Mouse (Mus musculus): Measurements from ENCODE around the gene Veph1. TPM values are rescaled to one million over a fixed set of nuclear protein-coding genes. Genes with fewer than 3 reads are reported as not detected.

Gene Veph1
- polyA plus RNA-seq, 1 experiment from 2014 or later, result 5.8 TPM

DNA sequence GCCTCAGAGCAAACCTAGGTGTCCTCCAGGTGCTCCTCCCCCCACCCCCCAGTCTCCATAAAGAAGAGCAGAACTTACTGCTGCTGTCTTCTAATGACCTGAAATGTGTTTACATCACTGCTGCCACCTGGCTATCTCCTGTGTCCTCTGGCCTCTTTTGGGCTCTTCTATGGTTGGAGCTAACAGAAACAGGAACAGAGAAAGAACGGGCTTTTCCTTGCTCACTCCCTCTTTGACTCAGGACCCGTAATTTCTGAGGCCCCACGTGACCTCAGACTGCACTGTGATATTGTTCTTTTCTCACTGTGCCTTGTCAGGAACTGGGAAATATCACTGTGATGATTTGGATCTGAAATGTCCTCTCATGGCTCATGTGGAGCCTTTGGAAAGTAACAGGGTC lies 271.2 kb downstream of the Veph1 start:
- WGBS, result 80% methylated on average over 3 of the region's 3 CpGs
- no peaks in the 10 kb centered on the region for H3K9me3 ChIP-seq (ENCODE audit: control insufficient read depth, low read length)
- no peak overlapping the region for H3K27ac ChIP-seq (ENCODE audit: low read depth, low read length)
- H3K4me3 ChIP-seq (ENCODE audit: low read depth, low read length), result no peak overlapping the region
- no peaks in the 10 kb centered on the region for H3K4me1 ChIP-seq (ENCODE audit: control insufficient read depth, insufficient read depth, low read length)
- H3K27me3 ChIP-seq (ENCODE audit: control insufficient read depth, insufficient read depth, low read length), result no peaks in the 10 kb centered on the region
- ATAC-seq (ENCODE audit: low read depth), result no peak
- no peaks in the 10 kb centered on the region for H3K36me3 ChIP-seq (ENCODE audit: control insufficient read depth, insufficient read depth, low read length)
- H3K9ac ChIP-seq (replicated peaks; ENCODE audit: low read depth, low read length), result no peak overlapping the region
- no peak overlapping the region for H3K4me2 ChIP-seq (ENCODE audit: low read depth, low read length)

DNA sequence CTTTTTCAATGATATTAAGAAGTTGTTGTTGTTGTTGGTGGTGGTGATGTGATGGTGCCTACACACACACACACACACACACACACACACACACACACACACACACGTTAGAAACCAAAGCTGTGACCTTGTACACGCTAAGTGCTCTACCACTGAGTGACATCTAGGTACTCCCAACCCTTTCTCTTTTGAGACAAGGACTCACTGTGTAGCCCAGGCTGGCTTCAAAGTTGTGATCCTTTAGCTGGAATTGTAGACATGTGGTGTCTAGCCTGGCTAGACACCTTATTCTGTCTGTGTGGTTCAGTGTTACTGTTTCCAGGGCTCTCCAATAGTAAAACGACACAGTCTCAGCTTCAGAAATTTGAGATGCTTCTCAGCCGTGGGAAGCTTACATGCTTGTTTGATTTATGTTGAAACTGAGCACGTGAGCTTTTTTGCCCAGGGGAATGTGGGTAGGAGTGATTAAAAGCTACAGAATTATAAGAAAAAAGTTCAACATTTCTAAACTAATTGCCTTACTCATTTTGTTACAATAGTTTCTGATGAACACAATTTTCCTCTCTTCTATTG lies 272.3 kb downstream of the Veph1 start:
- Histone ChIP-seq H3K4me2 (ENCODE audit: low read depth, low read length) (no peak overlapping the region), H3K4me1 (ENCODE audit: control insufficient read depth, insufficient read depth, low read length) (no peaks in the 10 kb centered on the region), H3K36me3 (ENCODE audit: control insufficient read depth, insufficient read depth, low read length) (no peaks in the 10 kb centered on the region), H3K27me3 (ENCODE audit: control insufficient read depth, insufficient read depth, low read length) (no peaks in the 10 kb centered on the region), H3K9me3 (ENCODE audit: control insufficient read depth, low read length) (no peaks in the 10 kb centered on the region), H3K9ac (replicated peaks; ENCODE audit: low read depth, low read length) (no peak overlapping the region), H3K27ac (ENCODE audit: low read depth, low read length) (no peak overlapping the region), H3K4me3 (ENCODE audit: low read depth, low read length) (no peak overlapping the region)
- WGBS, result 70% methylated on average over 5 of the region's 5 CpGs
- ATAC-seq (ENCODE audit: low read depth), result no peak

DNA sequence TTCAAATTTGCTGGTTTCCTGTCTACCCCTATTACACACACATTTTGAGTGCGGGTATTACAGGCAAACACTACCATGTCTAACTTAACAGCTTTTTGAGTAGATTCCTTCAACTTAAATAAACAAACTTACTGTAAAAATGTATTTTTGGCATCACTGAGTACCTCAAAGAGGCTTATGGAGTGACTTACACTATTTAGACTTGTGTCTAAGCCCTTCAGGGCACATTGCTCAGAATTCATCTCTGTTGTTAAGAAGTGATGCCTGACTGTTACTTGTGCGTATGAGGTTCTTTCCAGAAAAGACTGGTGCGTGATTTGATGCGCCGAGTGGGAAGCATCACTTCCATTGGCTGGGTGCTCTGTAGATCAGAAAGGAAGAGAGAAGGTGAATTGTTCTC lies 277.5 kb downstream of the Veph1 start:
- H3K9ac ChIP-seq (replicated peaks; ENCODE audit: low read depth, low read length), result no peak overlapping the region
- no peak overlapping the region for H3K4me2 ChIP-seq (ENCODE audit: low read depth, low read length)
- no peak for ATAC-seq (ENCODE audit: low read depth)
- H3K9me3 ChIP-seq (ENCODE audit: control insufficient read depth, low read length), result no peaks in the 10 kb centered on the region
- no peak overlapping the region for H3K4me3 ChIP-seq (ENCODE audit: low read depth, low read length)
- H3K36me3 ChIP-seq (ENCODE audit: control insufficient read depth, insufficient read depth, low read length), result no peaks in the 10 kb centered on the region
- no peaks in the 10 kb centered on the region for H3K4me1 ChIP-seq (ENCODE audit: control insufficient read depth, insufficient read depth, low read length)
- no peak overlapping the region for H3K27ac ChIP-seq (ENCODE audit: low read depth, low read length)
- H3K27me3 ChIP-seq (ENCODE audit: control insufficient read depth, insufficient read depth, low read length), result no peaks in the 10 kb centered on the region
- 98% methylated on average over 5 of the region's 5 CpGs for WGBS

DNA sequence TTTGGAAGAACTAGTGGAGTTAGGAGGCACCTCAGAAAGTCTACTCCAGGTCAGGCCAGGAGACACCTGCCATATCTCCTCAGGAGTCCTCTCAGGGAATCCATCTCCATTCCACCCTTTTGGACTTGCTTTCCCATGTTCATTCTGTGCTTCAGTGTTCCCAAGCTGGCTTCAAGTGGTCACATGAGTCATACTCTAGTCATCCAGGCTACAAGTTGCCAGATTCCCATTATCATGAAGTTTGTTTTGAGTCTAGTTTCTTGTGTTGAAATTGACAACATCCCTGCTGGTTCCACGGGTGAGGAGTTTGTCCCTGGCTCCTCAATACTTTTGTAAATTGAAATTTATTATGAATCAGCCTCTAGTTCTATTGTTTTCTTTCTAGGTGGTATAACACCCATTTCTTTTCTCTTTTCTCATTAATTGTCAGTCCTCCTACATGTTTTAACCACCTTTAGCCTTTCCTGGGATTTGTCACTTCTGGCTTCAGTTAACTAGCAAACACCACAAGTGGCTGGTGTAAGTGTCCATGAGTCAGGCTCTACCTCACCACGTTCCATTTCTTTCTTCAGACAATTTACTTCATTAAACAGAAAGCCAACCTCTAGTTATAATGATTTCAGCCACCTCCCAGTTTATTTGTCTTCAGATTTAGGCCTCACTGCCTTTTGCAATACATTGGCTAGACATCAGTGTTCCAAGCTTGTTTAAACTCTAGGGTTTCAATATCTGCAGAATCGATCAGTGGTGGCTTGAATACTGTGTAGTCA lies 288.8 kb downstream of the Veph1 start:
- Histone ChIP-seq H3K27ac (ENCODE audit: low read depth, low read length) (no peak overlapping the region), H3K9me3 (ENCODE audit: control insufficient read depth, low read length) (no peaks in the 10 kb centered on the region), H3K27me3 (ENCODE audit: control insufficient read depth, insufficient read depth, low read length) (no peaks in the 10 kb centered on the region), H3K36me3 (ENCODE audit: control insufficient read depth, insufficient read depth, low read length) (no peaks in the 10 kb centered on the region), H3K4me3 (ENCODE audit: low read depth, low read length) (no peak overlapping the region), H3K9ac (replicated peaks; ENCODE audit: low read depth, low read length) (no peak overlapping the region), H3K4me1 (ENCODE audit: control insufficient read depth, insufficient read depth, low read length) (no peaks in the 10 kb centered on the region), H3K4me2 (ENCODE audit: low read depth, low read length) (no peak overlapping the region)
- 82% methylated on average over 3 of the region's 3 CpGs for WGBS
- ATAC-seq (ENCODE audit: low read depth), result no peak

DNA sequence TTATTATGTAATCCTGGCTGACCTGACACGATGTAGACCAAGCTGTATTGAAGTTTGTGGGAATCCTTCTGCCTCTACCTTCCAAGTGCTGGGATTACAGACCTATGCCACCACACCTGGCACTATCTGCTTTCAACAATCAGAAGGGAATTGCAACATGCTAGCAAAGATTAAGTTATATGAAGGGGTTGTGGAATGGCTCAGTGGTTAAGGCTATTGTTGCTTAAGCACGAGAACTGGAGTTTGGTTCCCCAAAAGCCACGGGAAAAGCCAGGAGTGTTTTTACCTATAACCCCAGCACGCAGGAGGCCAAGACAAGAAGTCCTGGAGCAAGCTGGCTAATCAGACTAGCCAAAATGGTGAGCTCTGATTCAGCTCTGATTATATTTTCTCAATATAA lies 291.6 kb downstream of the Veph1 start:
- Histone ChIP-seq H3K27me3 (ENCODE audit: control insufficient read depth, insufficient read depth, low read length) (no peaks in the 10 kb centered on the region), H3K9ac (replicated peaks; ENCODE audit: low read depth, low read length) (no peak overlapping the region), H3K4me2 (ENCODE audit: low read depth, low read length) (no peak overlapping the region), H3K4me3 (ENCODE audit: low read depth, low read length) (no peak overlapping the region), H3K4me1 (ENCODE audit: control insufficient read depth, insufficient read depth, low read length) (no peaks in the 10 kb centered on the region), H3K27ac (ENCODE audit: low read depth, low read length) (no peak overlapping the region), H3K9me3 (ENCODE audit: control insufficient read depth, low read length) (no peaks in the 10 kb centered on the region), H3K36me3 (ENCODE audit: control insufficient read depth, insufficient read depth, low read length) (no peaks in the 10 kb centered on the region)
- WGBS, result 88% methylated on average over 4 of the region's 4 CpGs
- ATAC-seq (ENCODE audit: low read depth), result no peak

DNA sequence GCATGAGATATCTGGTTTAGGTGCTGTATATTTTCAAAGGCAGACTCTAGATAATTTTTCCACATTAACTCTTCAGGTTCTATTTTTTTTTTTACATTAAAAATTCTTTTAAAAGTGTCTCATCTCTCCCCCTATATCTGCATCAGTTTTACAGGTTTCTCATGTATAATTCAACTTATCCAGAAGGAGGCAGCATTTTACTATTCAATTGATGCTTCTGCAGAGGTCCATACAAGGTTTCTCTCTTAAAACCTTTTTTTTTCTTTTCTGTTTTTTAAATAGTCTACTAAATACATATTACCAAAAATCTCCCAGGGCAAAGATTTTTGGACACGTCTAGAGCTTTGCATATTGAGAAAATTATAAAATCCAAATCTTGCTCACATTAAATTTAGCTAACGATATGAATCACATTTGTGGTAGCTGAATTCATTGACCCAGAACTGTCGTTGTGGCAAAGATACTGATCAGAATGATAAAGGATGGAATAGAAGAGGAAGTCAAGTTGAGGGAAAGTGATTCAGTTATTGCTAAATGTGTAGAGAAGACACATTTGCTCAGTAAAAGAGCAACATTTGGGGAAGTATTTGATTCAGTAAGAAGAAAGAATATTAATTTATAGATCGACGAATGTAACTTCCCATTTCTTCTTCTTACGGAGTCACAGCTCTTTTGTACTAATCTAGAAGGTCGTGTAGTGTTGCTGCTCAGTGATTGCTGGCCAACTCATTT lies 292.3 kb downstream of the Veph1 start:
- no peaks in the 10 kb centered on the region for H3K27me3 ChIP-seq (ENCODE audit: control insufficient read depth, insufficient read depth, low read length)
- H3K27ac ChIP-seq (ENCODE audit: low read depth, low read length), result no peak overlapping the region
- WGBS, result 72% methylated on average over 7 of the region's 7 CpGs
- H3K4me2 ChIP-seq (ENCODE audit: low read depth, low read length), result no peak overlapping the region
- H3K36me3 ChIP-seq (ENCODE audit: control insufficient read depth, insufficient read depth, low read length), result no peaks in the 10 kb centered on the region
- no peaks in the 10 kb centered on the region for H3K4me1 ChIP-seq (ENCODE audit: control insufficient read depth, insufficient read depth, low read length)
- H3K4me3 ChIP-seq (ENCODE audit: low read depth, low read length), result no peak overlapping the region
- H3K9me3 ChIP-seq (ENCODE audit: control insufficient read depth, low read length), result no peaks in the 10 kb centered on the region
- no peak overlapping the region for H3K9ac ChIP-seq (replicated peaks; ENCODE audit: low read depth, low read length)
- no peak for ATAC-seq (ENCODE audit: low read depth)

Other genes starting within 250 kb of the Veph1 start
- gene Ptx3, start 76.9 kb downstream of the Veph1 start, polyA plus RNA-seq (2014; fragmentation: Nextera tagmentation; extraction: Ambion mirVana), result 3.0 and 4.4 TPM in 2 replicates

Measured in neural tube, embryonic 14.5 days (tissue).